Mouse (Mus musculus) forebrain, embryonic 10.5 days (tissue): ENCODE results near the gene Zbtb24. TPM values are rescaled to one million over a fixed set of nuclear protein-coding genes. Genes with fewer than 3 reads are reported as not detected.

ENCODE experiments used
- DNase-seq: peaks from one replicate; pipeline ENCODE4 v3.0.0-alpha.2; 2017; ENCODE audit warnings: low spot score; ENCODE audit errors: extremely low spot score
- H3K27ac ChIP-seq: fragments of 300-500 bp; sonication (generic); 2 replicates; pipeline ENCODE4 v1.5.1; 2016; ENCODE audit warnings: mild to moderate bottlenecking
- H3K27me3 ChIP-seq: fragments of 300-500 bp; sonication (generic); 2 replicates; pipeline ENCODE4 v1.6.1; 2016; ENCODE audit warnings: mild to moderate bottlenecking; ENCODE audit not compliant: poor library complexity, severe bottlenecking
- H3K36me3 ChIP-seq: fragments of 300-500 bp; sonication (generic); replicated peaks from 2 replicates; pipeline ENCODE4 v1.6.1; 2016; ENCODE audit warnings: mild to moderate bottlenecking, moderate library complexity
- H3K4me1 ChIP-seq: fragments of 300-500 bp; sonication (generic); 2 replicates; pipeline ENCODE4 v1.6.1; 2016
- H3K4me3 ChIP-seq: fragments of 300-500 bp; sonication (generic); 2 replicates; pipeline ENCODE4 v1.5.1; 2016; ENCODE audit warnings: mild to moderate bottlenecking, moderate library complexity
- H3K9me3 ChIP-seq: fragments of 300-500 bp; sonication (generic); 2 replicates; pipeline ENCODE4 v1.6.1; 2016; ENCODE audit warnings: mild to moderate bottlenecking, moderate library complexity
- WGBS: fragments of 180-500 bp; shearing (Covaris S2); methylation state at CpG from one replicate; pipeline ENCODE4 v1.1.7; 2016; 5-methylcytosine and 5-hydroxymethylcytosine counted together
- polyA plus RNA-seq: library from polyadenylated mRNA; unstranded; fragments of >200 nt; fragmentation: Nextera tagmentation; extraction: Ambion mirVana; gene quantifications from 2 replicates; pipeline ENCODE4 v1.2.1, GENCODE M21; 2016

Zbtb24 gene
- polyA plus RNA-seq, 1 experiment from 2014 or later, result 16.0 TPM

DNA sequence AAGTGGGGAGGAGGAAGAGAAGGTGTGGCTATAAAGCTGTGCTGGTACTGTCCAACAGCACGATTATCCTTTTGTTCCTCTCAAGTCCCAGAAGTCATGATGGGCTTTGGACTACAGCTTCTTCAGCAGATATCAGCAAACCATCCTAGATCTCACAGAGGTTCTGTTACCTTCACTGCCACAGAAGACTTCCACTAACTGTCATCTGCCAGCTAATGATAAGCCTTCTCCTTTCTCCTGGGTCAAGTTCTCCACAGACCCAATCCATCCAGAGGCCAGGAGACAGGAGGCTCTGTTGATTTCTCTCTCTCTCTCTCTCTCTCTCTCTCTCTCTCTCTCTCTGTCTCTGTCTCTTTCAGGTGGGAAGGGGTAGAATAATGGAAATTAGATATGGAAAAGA is 2.0 kb upstream of the Zbtb24 start:
- peaks cover 21% of the 10 kb centered on the region for H3K4me1 ChIP-seq
- H3K9me3 ChIP-seq, result no peaks in the 10 kb centered on the region
- 79% methylated on average over 1 of the region's 1 CpGs for WGBS
- no peak overlapping the region for H3K4me3 ChIP-seq
- H3K27me3 ChIP-seq, result no peaks in the 10 kb centered on the region
- H3K36me3 ChIP-seq, result peaks cover 18% of the 10 kb centered on the region
- no peak overlapping the region for H3K27ac ChIP-seq
- DNase-seq, result no peak

DNA sequence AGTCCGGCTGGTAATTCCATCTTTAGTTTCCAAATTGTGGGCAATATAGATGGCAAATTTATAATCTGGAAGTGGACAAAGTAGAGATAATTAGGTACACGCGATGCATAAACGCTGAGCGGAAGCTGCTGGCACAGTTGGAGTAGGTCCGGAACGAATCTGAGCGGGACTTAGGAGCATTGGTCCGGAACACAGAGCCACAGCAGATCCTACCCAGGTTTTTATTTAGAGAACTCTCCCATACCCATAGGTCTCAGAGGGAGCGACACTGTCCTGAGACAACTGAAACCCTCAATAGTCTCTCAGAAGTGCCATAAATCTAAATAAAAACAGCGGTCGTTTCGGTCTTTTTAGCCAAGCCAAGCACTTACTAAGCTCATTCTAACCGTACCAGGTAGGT is 499 bp upstream of the Zbtb24 start:
- Histone ChIP-seq H3K27ac (peak overlapping the region; percentile 88), H3K36me3 (peaks cover 27% of the 10 kb centered on the region), H3K4me1 (peaks cover 21% of the 10 kb centered on the region), H3K9me3 (no peaks in the 10 kb centered on the region), H3K4me3 (peak overlapping the region; percentile 89), H3K27me3 (no peaks in the 10 kb centered on the region)
- 17% methylated on average over 14 of the region's 14 CpGs for WGBS
- no peak for DNase-seq

DNA sequence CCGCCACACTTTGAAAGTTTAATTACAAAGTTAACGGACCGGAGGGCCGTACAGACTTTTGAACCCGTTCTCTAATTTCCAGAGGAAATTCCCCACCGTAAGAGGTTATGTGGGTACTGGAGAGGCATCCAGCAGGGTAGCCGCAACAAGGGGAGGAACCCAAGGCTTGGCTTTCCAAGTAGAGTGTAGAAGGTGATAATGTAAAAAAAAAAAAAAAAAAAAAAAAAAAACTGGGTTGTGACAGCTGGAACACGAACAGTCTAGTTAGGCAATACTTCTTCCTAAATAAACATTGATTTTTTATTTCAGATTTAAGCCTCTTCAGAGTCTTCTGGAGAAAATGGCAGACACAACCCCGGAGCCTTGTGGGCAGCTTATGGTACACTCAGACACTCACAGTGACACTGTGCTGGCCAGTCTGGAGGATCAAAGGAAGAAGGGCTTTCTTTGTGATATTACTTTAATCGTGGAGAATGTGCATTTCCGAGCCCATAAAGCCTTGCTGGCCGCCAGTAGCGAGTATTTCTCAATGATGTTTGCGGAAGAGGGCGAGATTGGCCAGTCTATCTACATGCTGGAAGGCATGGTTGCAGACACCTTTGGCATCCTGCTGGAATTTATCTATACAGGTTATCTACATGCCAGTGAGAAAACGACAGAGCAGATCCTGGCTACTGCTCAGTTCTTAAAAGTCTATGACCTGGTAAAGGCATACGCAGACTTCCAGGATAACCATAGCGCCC is 768 bp downstream of the Zbtb24 start:
- peak overlapping the region; percentile 89 for H3K4me3 ChIP-seq
- no peak for DNase-seq
- no peaks in the 10 kb centered on the region for H3K27me3 ChIP-seq
- peaks cover 21% of the 10 kb centered on the region for H3K4me1 ChIP-seq
- peaks cover 38% of the 10 kb centered on the region for H3K36me3 ChIP-seq
- WGBS, result 62% methylated on average over 18 of the region's 18 CpGs
- H3K27ac ChIP-seq, result peak overlapping the region; percentile 88
- no peaks in the 10 kb centered on the region for H3K9me3 ChIP-seq

DNA sequence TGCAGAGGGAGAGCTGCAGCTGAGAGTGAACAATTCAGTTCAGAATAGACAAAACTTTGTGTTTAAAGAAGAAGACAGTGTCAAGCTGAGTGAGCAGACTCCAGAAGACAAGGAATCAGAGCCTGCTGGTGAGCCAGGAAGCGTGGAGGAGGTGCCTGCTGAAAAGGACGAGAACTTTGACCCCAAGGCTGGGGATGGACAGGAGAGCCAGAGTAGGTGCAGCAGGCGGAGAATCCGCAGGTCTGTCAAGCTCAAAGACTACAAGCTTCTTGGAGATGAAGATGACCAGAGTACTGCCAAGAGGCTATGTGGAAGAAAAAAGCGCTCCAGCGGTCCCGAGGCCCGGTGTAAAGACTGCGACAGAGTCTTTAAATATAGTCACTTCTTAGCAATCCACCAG is 1.5 kb downstream of the Zbtb24 start:
- Histone ChIP-seq H3K4me3 (no peak overlapping the region), H3K9me3 (no peaks in the 10 kb centered on the region), H3K36me3 (peaks cover 45% of the 10 kb centered on the region), H3K27me3 (no peaks in the 10 kb centered on the region), H3K4me1 (peaks cover 21% of the 10 kb centered on the region), H3K27ac (no peak overlapping the region)
- WGBS, result 92% methylated on average over 9 of the region's 9 CpGs
- no peak for DNase-seq

DNA sequence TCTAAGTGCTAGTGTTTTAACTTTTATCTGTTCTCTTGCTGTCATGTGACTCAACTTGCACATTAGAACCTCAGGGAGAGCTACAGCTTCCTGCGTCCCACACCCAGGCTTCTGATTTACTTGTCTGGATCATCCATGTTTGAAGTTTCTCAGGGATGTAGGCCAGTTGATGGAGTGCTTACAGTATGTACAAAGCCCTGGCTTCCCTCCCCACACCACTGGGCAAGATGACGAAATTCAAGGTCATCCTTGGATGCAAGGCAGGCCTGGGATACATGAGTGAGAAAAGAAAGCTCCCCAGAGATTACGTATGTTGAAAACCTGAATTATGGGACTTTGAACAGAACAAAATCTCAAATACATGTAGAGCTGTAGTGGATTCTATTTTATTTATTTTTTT is 2.6 kb downstream of the Zbtb24 start:
- no peaks in the 10 kb centered on the region for H3K9me3 ChIP-seq
- peaks cover 49% of the 10 kb centered on the region for H3K36me3 ChIP-seq
- no peak for DNase-seq
- H3K4me1 ChIP-seq, result peaks cover 21% of the 10 kb centered on the region
- no peak overlapping the region for H3K4me3 ChIP-seq
- 96% methylated on average over 3 of the region's 3 CpGs for WGBS
- no peak overlapping the region for H3K27ac ChIP-seq
- H3K27me3 ChIP-seq, result no peaks in the 10 kb centered on the region

DNA sequence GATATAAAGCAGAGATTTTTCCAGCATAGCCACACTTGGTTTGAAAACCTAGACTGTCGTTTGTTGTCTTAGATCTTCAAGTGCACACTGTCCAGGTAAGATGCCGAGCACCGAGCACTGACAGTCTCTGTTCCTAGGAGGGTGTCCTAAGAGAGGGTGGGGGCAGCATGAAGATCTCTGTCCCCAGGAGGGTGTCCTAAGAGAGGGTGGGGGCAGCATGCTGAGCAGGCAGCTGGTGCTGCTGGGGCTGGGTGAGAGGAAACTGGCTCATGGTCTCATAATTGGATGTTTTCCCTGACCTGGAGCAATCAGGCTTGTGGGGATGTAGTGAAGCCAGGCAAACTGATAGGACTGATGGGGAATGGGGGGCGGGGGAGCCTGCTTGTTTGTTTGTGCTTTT is 9.8 kb downstream of the Zbtb24 start:
- no peak overlapping the region for H3K4me3 ChIP-seq
- DNase-seq, result no peak
- no peaks in the 10 kb centered on the region for H3K27me3 ChIP-seq
- 82% methylated on average over 4 of the region's 4 CpGs for WGBS
- H3K36me3 ChIP-seq, result peaks cover 65% of the 10 kb centered on the region
- H3K4me1 ChIP-seq, result peaks cover 9% of the 10 kb centered on the region; the same call in 1 of the 2 replicates
- H3K9me3 ChIP-seq, result no peaks in the 10 kb centered on the region
- no peak overlapping the region; the same call in 1 of the 2 replicates for H3K27ac ChIP-seq

DNA sequence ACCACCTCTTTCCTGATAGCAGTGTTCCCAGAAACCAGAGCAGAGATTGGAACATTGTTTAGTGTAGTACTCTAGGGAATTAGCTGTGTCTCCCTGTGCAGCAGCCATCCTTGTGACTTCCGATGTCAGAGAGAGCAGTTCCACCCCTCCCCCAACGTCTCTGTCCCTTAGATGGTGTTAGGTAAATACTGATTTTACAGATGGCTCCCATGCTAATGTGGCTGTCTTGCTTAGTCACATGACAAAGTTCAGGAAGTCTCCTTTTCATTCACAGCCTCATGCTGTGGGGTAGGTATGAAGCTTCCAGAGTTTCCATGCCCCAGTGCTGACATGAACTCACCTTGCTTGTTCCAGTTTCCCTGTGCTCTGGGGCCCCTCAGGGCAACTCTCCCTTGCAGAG is 10.3 kb downstream of the Zbtb24 start:
- peaks cover 64% of the 10 kb centered on the region for H3K36me3 ChIP-seq

DNA sequence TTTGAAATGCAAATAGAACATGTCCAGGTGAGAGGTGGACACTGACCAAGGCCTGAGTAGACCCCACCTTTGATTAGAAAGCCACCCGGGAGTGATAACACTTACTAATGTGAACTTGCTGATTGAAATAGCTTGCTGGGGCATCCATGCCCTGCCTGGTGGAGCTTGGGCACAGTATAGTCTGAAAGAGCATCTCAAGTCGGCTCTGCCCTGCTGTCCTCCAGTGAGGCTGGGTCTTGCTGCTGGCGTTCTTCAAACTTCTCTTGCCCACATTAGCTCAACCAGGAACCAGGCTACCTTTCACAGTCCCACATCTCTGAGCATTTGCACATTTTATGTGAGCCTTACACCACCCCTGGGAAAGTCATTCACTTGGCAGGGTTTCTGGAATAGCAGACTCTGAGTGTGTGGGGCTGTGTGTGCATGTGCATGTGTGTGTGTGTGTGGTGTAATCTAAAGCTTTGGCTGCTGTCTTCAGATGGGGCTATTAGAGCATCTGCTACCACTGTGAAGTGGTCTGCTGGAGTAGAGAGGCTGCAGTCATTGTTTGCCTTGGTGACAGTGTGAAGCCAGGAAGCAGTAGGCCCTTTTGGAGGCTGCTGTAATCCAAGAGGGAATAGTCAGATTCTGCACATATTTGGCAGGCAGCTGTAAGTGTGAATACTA is 11.0 kb downstream of the Zbtb24 start:
- DNase-seq, result no peak
- Histone ChIP-seq H3K4me1 (peaks cover 9% of the 10 kb centered on the region; the same call in 1 of the 2 replicates), H3K27me3 (no peaks in the 10 kb centered on the region), H3K36me3 (peaks cover 63% of the 10 kb centered on the region), H3K9me3 (no peaks in the 10 kb centered on the region), H3K27ac (no peak overlapping the region), H3K4me3 (no peak overlapping the region)
- 87% methylated on average over 3 of the region's 3 CpGs for WGBS

More for the DNA sequence above, 10.3 kb downstream of the Zbtb24 start:
- Histone ChIP-seq H3K27ac (no peak overlapping the region), H3K4me3 (no peak overlapping the region), H3K9me3 (no peaks in the 10 kb centered on the region), H3K27me3 (no peaks in the 10 kb centered on the region), H3K4me1 (peaks cover 9% of the 10 kb centered on the region; the same call in 1 of the 2 replicates)
- DNase-seq, result no peak
- WGBS, result 39% methylated on average over 2 of the region's 2 CpGs

DNA sequence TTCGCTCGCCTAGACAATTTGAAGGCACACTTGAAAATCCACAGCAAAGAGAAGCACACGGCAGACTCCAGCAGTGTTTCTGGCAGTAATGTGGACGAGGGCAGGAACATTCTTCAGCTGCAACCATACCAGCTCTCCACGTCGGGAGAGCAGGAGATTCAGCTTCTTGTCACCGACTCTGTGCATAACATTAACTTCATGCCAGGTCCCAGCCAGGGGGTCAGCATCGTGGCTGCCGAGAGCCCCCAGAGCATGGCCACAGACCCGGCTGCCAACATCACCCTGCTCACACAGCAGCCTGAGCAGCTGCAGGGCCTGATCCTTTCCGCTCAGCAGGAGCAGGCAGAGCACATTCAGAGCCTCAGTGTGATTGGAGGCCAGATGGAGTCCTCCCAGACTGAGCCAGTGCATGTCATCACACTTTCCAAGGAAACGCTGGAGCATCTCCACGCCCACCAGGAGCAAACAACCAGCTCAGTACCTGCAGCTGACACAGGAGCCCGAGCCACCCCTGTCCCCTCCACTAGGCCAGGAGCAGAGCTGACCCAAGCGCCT is 14.3 kb downstream of the Zbtb24 start:
- Histone ChIP-seq H3K4me3 (no peak overlapping the region), H3K36me3 (peaks cover 47% of the 10 kb centered on the region), H3K27me3 (no peaks in the 10 kb centered on the region), H3K4me1 (peaks cover 15% of the 10 kb centered on the region; the same call in 1 of the 2 replicates), H3K27ac (no peak overlapping the region), H3K9me3 (no peaks in the 10 kb centered on the region)
- DNase-seq, result no peak
- 48% methylated on average over 15 of the region's 15 CpGs for WGBS

DNA sequence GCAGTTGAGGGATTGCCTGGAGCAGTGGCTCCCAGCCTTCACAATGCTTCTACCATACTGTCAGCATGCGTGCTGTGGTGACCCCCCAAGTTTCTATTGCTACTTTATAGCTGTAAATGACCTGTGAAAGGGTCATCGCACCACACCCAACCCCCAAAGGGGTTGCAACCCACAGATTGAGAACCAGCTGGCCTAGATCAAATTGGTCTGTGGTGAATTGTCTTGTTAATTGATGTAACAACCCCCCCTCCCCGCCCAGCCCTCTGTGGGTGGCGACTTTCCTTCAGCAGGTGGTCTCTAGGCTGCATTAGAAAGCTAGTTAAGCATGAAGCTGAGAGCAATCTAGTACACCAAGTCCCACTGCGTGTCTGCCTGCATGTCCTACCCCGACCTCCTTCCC is 17.1 kb downstream of the Zbtb24 start:
- H3K4me3 ChIP-seq, result no peak overlapping the region
- peaks cover 12% of the 10 kb centered on the region; the same call in 1 of the 2 replicates for H3K4me1 ChIP-seq
- H3K36me3 ChIP-seq, result peaks cover 34% of the 10 kb centered on the region
- H3K27me3 ChIP-seq, result no peaks in the 10 kb centered on the region
- H3K27ac ChIP-seq, result no peak overlapping the region
- 35% methylated on average over 6 of the region's 6 CpGs for WGBS
- no peaks in the 10 kb centered on the region for H3K9me3 ChIP-seq
- no peak for DNase-seq

DNA sequence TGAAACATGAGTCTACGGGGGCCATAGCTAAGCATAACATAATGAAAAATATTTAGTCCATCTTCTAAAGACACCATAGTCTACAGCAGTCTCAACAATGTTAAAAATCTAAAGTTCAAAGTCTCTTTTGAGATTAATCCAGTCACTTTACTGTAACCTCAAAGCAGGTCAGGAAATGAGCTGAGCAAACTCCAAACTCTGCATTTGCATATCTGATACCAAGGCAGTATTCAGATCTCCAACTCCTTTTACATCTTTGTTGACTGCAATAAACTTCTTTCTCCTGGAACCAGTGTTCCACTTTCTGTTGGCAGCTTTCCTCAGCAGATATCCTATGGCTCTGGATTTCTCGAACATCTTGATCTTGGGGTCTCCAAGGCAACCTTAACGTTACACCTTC is 20.5 kb downstream of the Zbtb24 start:
- H3K27me3 ChIP-seq, result no peaks in the 10 kb centered on the region
- H3K27ac ChIP-seq, result no peak overlapping the region
- H3K4me3 ChIP-seq, result no peak overlapping the region
- H3K9me3 ChIP-seq, result no peaks in the 10 kb centered on the region
- 92% methylated on average over 3 of the region's 3 CpGs for WGBS
- peaks cover 10% of the 10 kb centered on the region for H3K4me1 ChIP-seq
- DNase-seq, result no peak
- H3K36me3 ChIP-seq, result peaks cover 12% of the 10 kb centered on the region

DNA sequence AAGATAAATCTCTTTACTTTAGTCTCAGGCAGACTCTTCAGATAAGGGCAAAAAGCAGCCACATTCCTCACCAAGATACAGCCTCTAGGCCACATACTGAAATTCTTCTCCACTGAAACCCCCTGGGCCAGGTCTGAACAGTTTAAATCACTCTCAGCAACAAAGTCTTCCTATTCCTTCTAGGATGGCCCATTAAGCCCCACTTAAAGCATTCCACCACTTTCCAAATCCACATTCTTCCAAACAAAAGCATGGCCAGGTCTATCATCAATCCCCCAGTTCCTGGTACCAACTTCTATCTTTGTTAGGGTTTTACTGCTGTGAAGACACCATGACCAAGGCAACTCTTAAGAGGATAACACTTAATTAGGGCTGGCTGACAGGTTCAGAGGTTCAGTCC is 22.4 kb downstream of the Zbtb24 start:
- Histone ChIP-seq H3K27me3 (no peaks in the 10 kb centered on the region), H3K27ac (no peak overlapping the region), H3K4me1 (peaks cover 23% of the 10 kb centered on the region), H3K4me3 (no peak overlapping the region), H3K36me3 (no peaks in the 10 kb centered on the region; the same call in 1 of the 2 replicates), H3K9me3 (no peaks in the 10 kb centered on the region)
- DNase-seq, result no peak

DNA sequence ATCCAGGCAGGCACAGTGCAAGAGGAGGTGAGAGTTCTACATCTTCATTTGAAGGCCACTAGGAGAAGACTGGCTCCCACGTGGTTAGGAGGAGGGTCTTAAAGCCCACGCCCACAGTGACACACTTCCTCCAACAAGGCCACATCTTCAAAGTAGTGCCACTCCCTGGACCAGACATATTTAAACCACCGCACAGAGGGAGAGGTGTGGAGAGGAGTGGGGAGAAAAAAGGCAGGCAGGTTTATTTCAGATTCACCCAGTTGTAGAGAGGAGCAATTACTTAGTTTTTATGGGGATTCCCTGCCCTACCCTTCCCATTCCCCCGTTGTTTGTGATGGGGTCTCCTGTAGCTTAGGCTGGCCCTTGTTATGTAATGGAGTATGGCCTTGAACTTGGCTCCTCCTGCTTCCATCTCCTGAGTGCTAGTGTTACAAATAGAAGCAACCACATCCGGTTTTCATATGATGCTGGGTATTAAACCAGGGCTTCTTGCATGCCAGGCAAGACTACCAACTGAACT is 22.8 kb downstream of the Zbtb24 start:
- Histone ChIP-seq H3K4me1 (peaks cover 27% of the 10 kb centered on the region), H3K4me3 (no peak overlapping the region), H3K9me3 (no peaks in the 10 kb centered on the region), H3K27me3 (no peaks in the 10 kb centered on the region), H3K27ac (no peak overlapping the region), H3K36me3 (peaks cover under 1% of the 10 kb centered on the region; the same call in 1 of the 2 replicates)
- DNase-seq, result no peak
- 84% methylated on average over 5 of the region's 5 CpGs for WGBS
